Mouse (Mus musculus) telencephalon, adult 2 months (tissue): ENCODE measurements at regions not wholly inside any gene's neighbourhood (a gene's known extent, or its start where the extent isn't known, plus 50 kb on each side); places are given as distances from the start of the nearest gene placed in this dataset.

Source experiments
- DNase-seq: peaks from one replicate; pipeline ENCODE4 v3.0.0-alpha.2; 2011; ENCODE audit warnings: low read depth, low spot score

DNA sequence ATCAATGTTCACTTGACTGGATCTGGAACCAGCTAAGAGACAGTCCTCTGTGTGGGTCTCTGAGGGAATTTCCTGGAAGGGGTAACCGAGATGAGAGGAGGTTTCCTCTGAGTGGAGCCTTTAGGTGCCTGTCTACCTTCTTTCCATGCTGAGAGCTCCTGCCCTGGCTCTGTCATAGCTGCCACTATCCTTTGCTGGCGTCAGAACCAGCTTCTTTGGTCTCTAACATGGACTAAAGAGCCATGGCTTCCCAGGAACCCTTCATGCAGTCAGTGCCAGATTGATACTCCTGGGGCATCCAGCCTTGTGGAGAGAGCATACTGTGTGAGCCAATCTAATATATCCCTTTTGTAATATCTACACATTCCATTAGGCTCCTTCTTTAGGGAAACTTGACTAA, 209.9 kb upstream of the Gm5148 start:
- DNase-seq: no peak

GRCm38 (mm10) chr3:37928731-37929130, 204.4 kb upstream of the Gm5148 start:
- no peak for DNase-seq

DNA sequence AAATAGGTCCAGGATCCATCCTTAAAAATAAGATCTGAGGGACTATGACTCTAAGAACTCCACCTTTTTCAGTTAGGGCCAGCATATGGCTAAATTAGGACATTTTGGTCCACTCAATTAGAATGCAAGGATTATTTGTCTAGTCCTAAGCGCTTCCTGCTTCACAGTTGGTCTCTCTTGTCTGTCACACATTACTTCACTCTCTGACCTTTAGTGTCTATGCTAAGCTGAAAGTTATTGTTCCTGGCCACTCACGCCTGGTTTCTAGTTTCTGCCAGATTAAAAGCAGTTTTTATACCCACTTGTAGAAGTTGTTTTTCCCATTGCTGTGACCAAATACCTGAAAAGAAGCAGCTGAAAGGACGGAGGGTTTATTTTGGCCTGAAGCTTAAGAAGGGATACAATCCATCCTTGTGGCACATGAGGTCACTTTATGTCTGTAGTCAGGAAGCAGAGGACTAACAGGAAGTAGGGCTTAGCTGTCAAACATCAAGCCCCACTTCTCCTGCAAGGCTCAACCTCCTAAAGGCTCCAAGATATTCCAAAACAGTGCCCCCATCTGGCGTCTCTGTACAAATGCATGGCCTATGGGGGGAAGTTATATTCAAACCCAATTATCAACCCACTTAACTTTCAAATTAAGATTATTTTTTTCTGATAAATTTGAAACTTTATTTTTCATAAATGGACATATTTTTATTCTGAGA, 195.3 kb upstream of the Gm5148 start:
- DNase-seq: no peak

DNA sequence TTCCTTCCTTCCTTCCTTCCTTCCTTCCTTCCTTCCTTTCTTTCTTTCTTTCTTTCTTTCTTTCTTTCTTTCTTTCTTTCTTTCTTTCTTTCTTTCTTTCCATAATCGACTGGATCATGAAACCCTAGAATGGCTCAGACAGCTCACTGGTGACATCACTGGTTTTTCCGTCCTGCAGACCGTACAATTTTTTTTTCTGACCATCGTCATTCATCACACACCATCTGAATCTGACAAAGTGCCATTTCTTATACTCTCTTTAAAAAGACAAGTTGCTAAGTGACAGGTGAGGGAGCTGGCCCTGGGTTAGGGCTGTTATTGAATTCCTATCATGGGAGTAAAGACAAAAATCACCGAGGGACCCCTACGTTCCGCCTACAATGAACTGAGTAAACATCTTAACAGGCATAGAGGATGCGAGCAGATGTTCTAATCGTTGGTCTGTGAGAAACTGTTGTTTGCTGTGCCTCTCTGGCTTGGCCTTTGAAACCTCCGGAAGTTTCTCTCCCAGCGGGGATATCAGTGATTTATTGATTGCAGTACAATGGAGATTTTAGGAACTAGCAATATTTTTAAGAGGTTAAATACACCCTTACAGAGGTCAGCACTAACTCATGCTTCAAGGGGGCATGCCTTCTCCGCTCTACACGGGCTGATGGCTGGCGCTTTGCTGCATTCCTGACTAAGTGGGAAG, 192.6 kb upstream of the Gm5148 start:
- DNase-seq: no peak

DNA sequence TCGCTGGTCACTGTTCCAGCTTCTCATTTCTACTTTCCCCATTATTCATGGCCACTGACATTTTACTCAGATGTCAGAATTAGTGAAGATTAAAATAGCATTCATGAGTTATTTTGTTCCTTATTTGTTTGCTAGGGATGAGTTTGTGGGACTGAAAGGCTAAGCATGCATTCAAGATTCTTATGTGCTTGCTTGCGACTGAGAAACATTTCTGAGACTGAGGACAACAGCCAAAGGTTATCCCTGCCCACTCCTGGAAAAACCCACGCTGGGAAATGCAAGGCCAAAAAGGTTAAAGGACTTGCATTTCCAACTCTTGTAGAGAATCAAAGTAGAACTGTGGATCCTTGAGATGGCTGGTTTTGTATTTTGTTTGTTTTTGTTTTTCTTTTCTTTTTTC, 192.0 kb upstream of the Gm5148 start:
- DNase-seq: no peak

DNA sequence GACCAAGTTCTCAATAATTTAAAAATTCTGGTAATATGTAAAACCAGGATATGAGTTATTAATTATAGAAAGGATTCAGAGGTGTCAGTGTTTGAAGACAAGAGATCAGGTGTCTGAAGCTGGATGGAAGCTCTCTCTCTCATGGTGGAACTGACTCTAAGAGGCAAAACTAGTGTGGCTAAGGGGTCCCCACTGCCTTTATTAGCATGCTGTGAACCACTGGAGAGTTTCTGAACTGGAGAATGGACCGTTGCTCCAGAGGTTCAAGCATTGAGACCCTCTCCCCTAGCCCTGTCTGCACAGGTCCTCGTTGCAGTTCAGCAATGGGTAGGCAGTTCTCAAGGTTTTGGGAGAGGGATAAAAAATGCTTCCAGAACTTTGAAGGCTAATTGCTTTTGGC, 191.4 kb upstream of the Gm5148 start:
- DNase-seq: no peak

- no peak for DNase-seq
These were observed 189.8 kb upstream of the Gm5148 start for GRCm38 (mm10) chr3:37914136-37914535.

GRCm38 (mm10) chr3:37909821-37910220, 185.5 kb upstream of the Gm5148 start:
- DNase-seq: no peak

- no peak for DNase-seq
These were observed 184.7 kb upstream of the Gm5148 start for GRCm38 (mm10) chr3:37909008-37909407.

- DNase-seq: no peak
These were observed 184.2 kb upstream of the Gm5148 start for GRCm38 (mm10) chr3:37908456-37908855.

DNA sequence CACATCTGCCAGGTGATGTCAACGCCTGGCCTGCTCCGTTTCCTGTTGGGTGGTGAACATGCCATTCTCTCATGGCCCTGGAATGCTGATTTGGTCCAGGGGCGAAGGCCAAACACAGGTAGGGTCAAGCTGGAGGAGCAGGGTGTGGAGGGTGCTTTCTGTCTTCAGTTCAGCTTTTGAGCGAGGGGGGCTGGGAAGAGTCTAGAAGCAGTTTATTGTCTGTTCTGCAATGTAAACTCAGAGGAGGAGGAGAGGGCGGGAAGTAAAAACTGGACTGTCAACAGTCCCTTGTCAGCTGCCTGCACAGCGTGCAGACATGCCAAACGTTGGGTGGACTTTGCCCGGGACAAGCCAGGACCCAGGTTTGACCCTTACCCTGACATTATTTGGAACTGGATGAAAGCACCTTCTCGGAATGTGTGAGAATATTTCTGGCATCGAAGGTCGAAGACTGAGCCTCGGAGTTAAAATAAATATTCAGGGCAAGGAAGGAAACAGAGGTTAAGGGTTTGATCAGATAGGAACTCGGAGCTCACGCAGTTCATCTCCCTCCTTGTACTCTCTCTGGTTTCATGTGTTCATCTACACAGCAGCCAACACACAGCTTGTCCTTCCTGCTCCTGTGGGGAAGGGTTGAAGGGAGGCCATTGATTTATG, 183.3 kb upstream of the Gm5148 start:
- no peak for DNase-seq

GRCm38 (mm10) chr3:37906806-37907251, 182.5 kb upstream of the Gm5148 start:
- DNase-seq: no peak

GRCm38 (mm10) chr3:37904188-37904587, 179.9 kb upstream of the Gm5148 start:
- DNase-seq: no peak

DNA sequence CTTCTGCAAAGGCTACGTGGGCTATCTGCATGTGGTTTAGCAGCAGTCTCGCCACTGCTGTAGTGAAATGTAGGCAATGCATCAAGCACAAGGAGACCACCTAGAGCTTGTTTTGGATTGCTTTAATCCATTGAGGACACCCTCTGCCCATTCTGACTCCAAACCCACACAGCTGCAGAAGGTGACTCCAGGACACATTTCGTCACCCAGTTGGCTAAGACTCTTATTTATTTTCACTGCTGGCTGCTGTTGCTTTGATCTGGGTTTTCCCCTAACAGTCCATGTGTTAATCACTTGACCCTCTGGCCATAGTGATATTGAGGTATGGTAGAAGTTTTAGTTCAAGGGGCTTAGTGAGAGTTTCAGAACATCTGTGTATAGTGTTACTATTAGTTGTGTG, 179.2 kb upstream of the Gm5148 start:
- no peak for DNase-seq

- DNase-seq: no peak
These were observed 178.7 kb upstream of the Gm5148 start for GRCm38 (mm10) chr3:37903021-37903420.

GRCm38 (mm10) chr3:37897392-37897791, 173.1 kb upstream of the Gm5148 start:
- DNase-seq: no peak

DNA sequence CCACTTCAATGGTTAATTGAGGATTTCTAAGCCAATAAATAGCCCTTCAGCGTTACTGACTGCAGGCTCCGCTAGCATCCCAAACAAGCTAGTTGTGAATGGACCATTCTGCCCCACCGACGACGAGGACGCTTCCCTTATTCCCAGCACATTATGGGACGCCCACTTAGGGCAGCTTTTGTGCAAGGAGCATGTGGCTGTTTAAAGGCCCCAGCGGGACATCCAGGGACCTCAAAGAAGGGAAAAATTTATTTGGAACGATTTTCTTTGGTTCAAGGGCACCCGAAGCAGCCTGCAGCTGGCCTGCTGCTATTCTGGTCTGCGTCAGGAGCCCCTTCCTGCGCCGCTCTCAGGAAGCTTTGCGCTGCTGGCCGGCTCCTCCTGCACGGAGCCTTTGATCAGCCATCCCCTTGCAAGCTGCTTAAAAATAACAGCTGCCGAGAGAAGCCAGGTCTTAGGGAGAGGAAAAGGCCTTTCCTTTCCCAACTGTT, 172.6 kb upstream of the Gm5148 start:
- no peak for DNase-seq

GRCm38 (mm10) chr3:37894599-37894998, 170.3 kb upstream of the Gm5148 start:
- no peak for DNase-seq

GRCm38 (mm10) chr3:37890202-37890601, 165.9 kb upstream of the Gm5148 start:
- DNase-seq: no peak

DNA sequence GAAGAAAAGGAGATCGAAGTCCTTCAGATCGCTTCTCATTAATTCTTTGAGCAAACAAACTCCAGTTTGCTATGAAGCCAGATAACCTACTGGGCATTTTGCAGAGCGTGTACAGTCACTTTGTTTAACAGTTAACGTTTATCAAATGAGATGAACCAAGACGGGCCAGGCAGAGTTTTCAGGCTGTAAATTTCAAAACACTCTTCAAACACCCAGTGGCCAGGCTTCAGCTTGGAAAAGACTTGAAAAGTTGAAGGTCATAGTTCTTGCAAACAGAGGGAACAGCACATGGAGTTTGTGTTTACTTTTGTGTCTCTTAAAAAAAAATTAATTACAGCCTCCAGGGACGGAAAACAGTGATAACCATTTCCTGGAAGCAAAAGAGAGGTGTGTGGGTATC, 164.2 kb upstream of the Gm5148 start:
- no peak for DNase-seq

DNA sequence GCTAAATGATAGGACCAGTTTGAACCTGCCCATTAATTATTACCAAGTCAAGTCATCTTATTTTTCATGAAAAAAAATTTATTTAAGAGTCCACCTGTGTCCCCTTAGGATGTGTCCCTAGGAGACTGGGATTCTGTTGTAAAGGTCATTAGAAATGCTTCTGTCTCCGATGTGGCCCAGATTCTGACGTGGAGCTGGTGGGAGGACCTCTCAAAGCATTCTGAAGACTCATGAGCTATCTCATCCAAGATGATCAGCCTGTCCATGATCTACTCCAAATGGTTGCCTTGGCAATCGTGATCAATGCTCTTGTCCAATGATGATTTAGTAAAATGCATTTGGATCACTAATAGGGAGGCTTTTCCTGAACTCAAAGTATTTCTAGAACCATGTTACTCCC, 163.4 kb upstream of the Gm5148 start:
- no peak for DNase-seq

GRCm38 (mm10) chr3:37886705-37887454, 162.6 kb upstream of the Gm5148 start:
- no peak for DNase-seq
